Mouse (Mus musculus) liver, embryonic 14.5 days (tissue): ENCODE results near the gene Sytl2.

Experiments
- CTCF ChIP-seq: IDR thresholded peaks from 2 replicates; pipeline ENCODE4 v1.5.1; 2016; ENCODE audit warnings: antibody characterized with exemption, low read depth, control low read depth
- EP300 ChIP-seq: IDR thresholded peaks from 2 replicates; pipeline ENCODE4 v1.6.1; 2016; ENCODE audit warnings: antibody characterized with exemption, low read depth

DNA sequence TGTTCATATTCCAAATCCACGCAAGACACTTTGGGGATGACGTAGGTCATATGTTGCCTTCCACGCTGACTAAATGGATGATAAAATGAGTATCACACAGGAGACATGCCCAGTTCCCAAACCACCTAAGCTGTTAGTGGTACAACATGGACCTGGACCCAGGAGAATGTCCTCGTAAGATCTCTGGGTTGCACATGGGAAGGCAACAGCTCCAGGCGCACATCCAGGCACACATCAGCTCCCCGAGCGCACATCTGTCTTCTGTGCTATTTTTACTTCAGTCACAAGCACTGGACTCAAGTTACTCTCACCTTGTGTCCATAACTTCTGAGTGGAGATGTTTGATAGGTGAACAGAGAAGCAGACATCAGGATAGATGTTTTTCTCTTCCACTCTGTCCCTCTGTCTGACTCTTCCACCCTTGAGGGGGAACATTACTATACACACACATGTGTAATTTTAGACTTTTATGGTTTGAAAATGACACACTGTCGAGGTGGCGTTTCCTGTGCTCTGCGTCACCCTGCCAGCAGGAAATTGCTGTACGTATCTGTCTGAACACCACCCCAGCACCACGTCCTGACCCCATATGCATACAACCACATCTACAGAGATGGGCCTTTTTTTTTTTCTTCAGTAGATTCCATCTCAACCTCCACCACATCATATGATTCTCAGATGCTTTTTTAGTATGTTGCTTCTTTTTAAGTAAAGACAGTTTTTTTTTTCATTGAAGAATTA is 51.6 kb downstream of the Sytl2 start:
- TF ChIP-seq CTCF = no peak
- TF ChIP-seq EP300 = no peak
